ENCODE assay signal across 9 mouse cellular contexts in genomic region chr10:80400704-80401161, GRCm38 (mm10). TPM values are rescaled to one million over a fixed set of nuclear protein-coding genes. Genes with fewer than 3 reads are reported as not detected.
A peak's percentile ranks its signal among the peaks of the same experiment; 100 is the strongest.
DNase-seq lines count a peak whose midpoint lies in the region; ATAC-seq lines count a peak whose summit lies in the region.
"Had no signal": no experiment of that assay in that cellular context is flagged by ENCODE, and none has a peak within 500 bp of the region (broad histone marks: within the 10 kb centered on the region; RNA-seq: fewer than 3 reads in every experiment).

No protein-coding gene starts in this region.

- ATAC-seq in neural tube, embryonic 11.5 days (ENCODE audit: insufficient read depth, low FRiP score, low TSS enrichment) = no peak
- no peak for ATAC-seq in liver, embryonic 11.5 days (replicated peaks; ENCODE audit: low FRiP score)
- ATAC-seq in stomach, embryonic 15.5 days (ENCODE audit: insufficient read depth, low FRiP score, low read depth) = no peak

- H3K9me3 ChIP-seq in neural tube, embryonic 11.5 days (ENCODE audit: control insufficient read depth, low read length) = no peaks in the 10 kb centered on the region
- H3K9me3 ChIP-seq in liver, embryonic 11.5 days (ENCODE audit: control insufficient read depth, low read length) = no peaks in the 10 kb centered on the region
- H3K9me3 ChIP-seq in stomach, embryonic 15.5 days = 0 out of 2 replicates have a peak, but pooled peaks cover 2% of the 10 kb centered on the region

- no peak overlapping the region for H3K4me3 ChIP-seq in neural tube, embryonic 11.5 days (ENCODE audit: low read depth, low read length)
- peak overlapping the region; percentile 77 for H3K4me3 ChIP-seq in liver, embryonic 11.5 days (ENCODE audit: low read depth, low read length)
- H3K4me3 ChIP-seq in stomach, embryonic 15.5 days (replicated peaks) = 0 out of 2 replicates have a peak overlapping the region, but pooled peaks have one; percentile 81

- no peaks in the 10 kb centered on the region for H3K27me3 ChIP-seq in neural tube, embryonic 11.5 days (ENCODE audit: control insufficient read depth, insufficient read depth, low read length)
- no peaks in the 10 kb centered on the region for H3K27me3 ChIP-seq in liver, embryonic 11.5 days (replicated peaks; ENCODE audit: control insufficient read depth, insufficient read depth, low read length)
- H3K27me3 ChIP-seq in stomach, embryonic 15.5 days (replicated peaks) = no peaks in the 10 kb centered on the region

- H3K9ac ChIP-seq in neural tube, embryonic 11.5 days (ENCODE audit: low read length) = peak overlapping the region; percentile 69
- peak overlapping the region; percentile 90 for H3K9ac ChIP-seq in liver, embryonic 11.5 days (ENCODE audit: low read depth, low read length)
- peak overlapping the region; percentile 55; the same call in 1 of the 2 replicates for H3K9ac ChIP-seq in stomach, embryonic 15.5 days

- 85% methylated on average over 4 of the region's 4 CpGs for WGBS in neural tube, embryonic 11.5 days
- 58% methylated on average over 4 of the region's 4 CpGs for WGBS in liver, embryonic 11.5 days
- WGBS in stomach, embryonic 15.5 days = 70% methylated on average over 4 of the region's 4 CpGs

- peak overlapping the region; percentile 82 for H3K4me2 ChIP-seq in neural tube, embryonic 11.5 days (ENCODE audit: low read depth)
- H3K4me2 ChIP-seq in liver, embryonic 11.5 days = peak overlapping the region; percentile 97
- peak overlapping the region; percentile 90 for H3K4me2 ChIP-seq in stomach, embryonic 15.5 days

- peak overlapping the region; percentile 87; the same call in 1 of the 2 replicates for H3K27ac ChIP-seq in neural tube, embryonic 11.5 days (ENCODE audit: low read depth, low read length)
- peak overlapping the region; percentile 93 for H3K27ac ChIP-seq in liver, embryonic 11.5 days (ENCODE audit: low read depth, low read length)
- H3K27ac ChIP-seq in stomach, embryonic 15.5 days = peak overlapping the region; percentile 93

- peaks cover 15% of the 10 kb centered on the region for H3K36me3 ChIP-seq in neural tube, embryonic 11.5 days (ENCODE audit: control insufficient read depth, insufficient read depth, low read length)
- H3K36me3 ChIP-seq in liver, embryonic 11.5 days (ENCODE audit: control insufficient read depth, insufficient read depth, low read length) = peaks cover 25% of the 10 kb centered on the region
- H3K36me3 ChIP-seq in stomach, embryonic 15.5 days = peaks cover 25% of the 10 kb centered on the region

- peak; percentile 55 for DNase-seq in cerebellum, adult 9-11 months
- no peak for DNase-seq in cerebellum, adult 8-10 months
- no peak for DNase-seq in neural tube, embryonic 11.5 days (ENCODE audit: low spot score)
- DNase-seq in neural tube, embryonic 10.5 days (ENCODE audit: extremely low spot score, low spot score) = no peak
- no peak for DNase-seq in liver, embryonic 11.5 days (ENCODE audit: low spot score)
- no peak for DNase-seq in ovary, adult 18-20 months (ENCODE audit: low spot score)
- DNase-seq in lung, postnatal 25 days (ENCODE audit: low spot score) = no peak
- DNase-seq: gastrocnemius, postnatal 36 days had no signal

- H3K4me1 ChIP-seq in neural tube, embryonic 11.5 days (ENCODE audit: control insufficient read depth, insufficient read depth, low read length) = peaks cover 32% of the 10 kb centered on the region
- H3K4me1 ChIP-seq in liver, embryonic 11.5 days (replicated peaks; ENCODE audit: control insufficient read depth, insufficient read depth, low read length) = peaks cover 40% of the 10 kb centered on the region
- H3K4me1 ChIP-seq in stomach, embryonic 15.5 days = peaks cover 33% of the 10 kb centered on the region

RNA-seq across cellular contexts. Expression of gene Mbd3, which starts 1.4 kb away (rescaled TPM):
- 262 and 271 TPM in 2 replicates for polyA plus RNA-seq in neural tube, embryonic 11.5 days (2014; fragmentation: Nextera tagmentation; extraction: Ambion mirVana)
- 174 and 175 TPM in 2 replicates for polyA plus RNA-seq in liver, embryonic 11.5 days (2014; fragmentation: Nextera tagmentation; extraction: Ambion mirVana)
- 204 and 216 TPM in 2 replicates for polyA plus RNA-seq in stomach, embryonic 15.5 days (2015; fragmentation: Nextera tagmentation; extraction: Ambion mirVana)

RNA-seq across cellular contexts. Expression of gene Uqcr11, which starts 5.9 kb away (rescaled TPM):
- 494 and 521 TPM in 2 replicates for polyA plus RNA-seq in neural tube, embryonic 11.5 days (2014; fragmentation: Nextera tagmentation; extraction: Ambion mirVana)
- 835 and 866 TPM in 2 replicates for polyA plus RNA-seq in liver, embryonic 11.5 days (2014; fragmentation: Nextera tagmentation; extraction: Ambion mirVana)
- 724 and 753 TPM in 2 replicates for polyA plus RNA-seq in stomach, embryonic 15.5 days (2015; fragmentation: Nextera tagmentation; extraction: Ambion mirVana)

RNA-seq across cellular contexts. Expression of gene Mex3d, which starts 13.3 kb away (rescaled TPM):
- 12.6 and 15.5 TPM in 2 replicates for polyA plus RNA-seq in neural tube, embryonic 11.5 days (2014; fragmentation: Nextera tagmentation; extraction: Ambion mirVana)
- 2.5 and 3.7 TPM in 2 replicates for polyA plus RNA-seq in liver, embryonic 11.5 days (2014; fragmentation: Nextera tagmentation; extraction: Ambion mirVana)
- 7.8 and 8.7 TPM in 2 replicates for polyA plus RNA-seq in stomach, embryonic 15.5 days (2015; fragmentation: Nextera tagmentation; extraction: Ambion mirVana)

RNA-seq across cellular contexts. Expression of gene Tcf3, which starts 32.7 kb away (rescaled TPM):
- 177 and 178 TPM in 2 replicates for polyA plus RNA-seq in neural tube, embryonic 11.5 days (2014; fragmentation: Nextera tagmentation; extraction: Ambion mirVana)
- polyA plus RNA-seq in liver, embryonic 11.5 days (2014; fragmentation: Nextera tagmentation; extraction: Ambion mirVana) = 148 and 149 TPM in 2 replicates
- 88.9 and 100 TPM in 2 replicates for polyA plus RNA-seq in stomach, embryonic 15.5 days (2015; fragmentation: Nextera tagmentation; extraction: Ambion mirVana)

RNA-seq across cellular contexts. Expression of gene Plk5, which starts 44.5 kb away (rescaled TPM):
- 0.17 TPM in 1 of 2 replicates, not detected in the other for polyA plus RNA-seq in neural tube, embryonic 11.5 days (2014; fragmentation: Nextera tagmentation; extraction: Ambion mirVana)
- 0.25 TPM in 2 replicates for polyA plus RNA-seq in liver, embryonic 11.5 days (2014; fragmentation: Nextera tagmentation; extraction: Ambion mirVana)
- 0.30 and 0.67 TPM in 2 replicates for polyA plus RNA-seq in stomach, embryonic 15.5 days (2015; fragmentation: Nextera tagmentation; extraction: Ambion mirVana)
